Mouse (Mus musculus) bone marrow macrophage, adult 2 months (primary cell): ENCODE results near the gene Tcp10a.
"Not testable (repeated sequence)": the region's sequence is repeated elsewhere in the genome, so short reads cannot be mapped to it uniquely, and the experiment has no call there.

Experiments used
- CTCF ChIP-seq: IDR thresholded peaks from 2 replicates; pipeline ENCODE4 v1.5.1; 2012; ENCODE audit warnings: low read depth, mild to moderate bottlenecking, low read length, moderate library complexity
- POLR2A ChIP-seq: IDR thresholded peaks from 2 replicates; pipeline ENCODE4 v1.6.1; 2012; ENCODE audit warnings: mild to moderate bottlenecking, low read depth, low read length, borderline replicate concordance

GRCm38 (mm10) chr17:7337381-7337780 lies 12.9 kb downstream of the Tcp10a start:
- not testable (repeated sequence) for TF ChIP-seq POLR2A, CTCF
